Mouse (Mus musculus) embryonic fibroblast, embryonic 13.5 days (primary cell): Measurements from ENCODE around the gene Dbt.

Experiments
- CTCF ChIP-seq: IDR thresholded peaks from 2 replicates; pipeline ENCODE4 v1.5.1; 2011; ENCODE audit warnings: mild to moderate bottlenecking, control low read depth, low read length, moderate library complexity, borderline replicate concordance; ENCODE audit not compliant: insufficient read depth
- POLR2A ChIP-seq: IDR thresholded peaks from 2 replicates; pipeline ENCODE4 v1.6.1; 2011; ENCODE audit warnings: low read depth, mild to moderate bottlenecking, control low read depth, low read length, moderate library complexity

DNA sequence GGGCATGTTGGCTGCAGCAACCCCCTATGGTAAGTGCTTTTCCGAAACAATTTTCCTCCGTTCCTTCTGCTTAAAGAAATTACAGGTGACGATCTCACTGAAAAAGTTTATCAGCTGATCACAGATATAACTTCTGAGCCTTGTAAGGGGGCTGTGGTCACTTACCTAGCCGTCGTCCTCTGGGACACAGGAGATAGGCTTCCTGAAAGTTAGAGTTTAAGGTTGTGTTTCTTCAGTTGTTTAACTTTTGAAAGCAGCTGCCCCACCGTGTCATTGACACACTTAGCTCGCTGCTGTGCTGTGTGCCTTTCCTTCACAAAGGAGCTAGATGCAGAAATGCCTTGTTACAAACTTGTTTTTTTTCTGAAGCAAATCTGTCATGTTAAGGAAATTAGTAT, 50.2 kb downstream of the Dbt start:
- no peak for TF ChIP-seq CTCF
- TF ChIP-seq POLR2A: no peak
